Mouse (Mus musculus) bone marrow macrophage, adult 2 months (primary cell): ENCODE data around the gene Kif5c.

Experiments used
- CTCF ChIP-seq: IDR thresholded peaks from 2 replicates; pipeline ENCODE4 v1.5.1; 2012; ENCODE audit warnings: low read depth, mild to moderate bottlenecking, low read length, moderate library complexity
- POLR2A ChIP-seq: IDR thresholded peaks from 2 replicates; pipeline ENCODE4 v1.6.1; 2012; ENCODE audit warnings: mild to moderate bottlenecking, low read depth, low read length, borderline replicate concordance

- TF ChIP-seq CTCF = no peak
- TF ChIP-seq POLR2A = no peak
Measured at GRCm38 (mm10) chr2:49698851-49699250, 79.8 kb downstream of the Kif5c start.
